Mouse (Mus musculus): ENCODE measurements around the gene Uhrf1bp1l. TPM values are rescaled to one million over a fixed set of nuclear protein-coding genes. Genes with fewer than 3 reads are reported as not detected.

Uhrf1bp1l gene
- polyA plus RNA-seq, 1 experiment, result 25.9 TPM

- H3K4me3 ChIP-seq (ENCODE audit: insufficient read depth, low read depth, low read length), result no peak overlapping the region
- TF ChIP-seq POLR2A (IDR thresholded peaks at IDR 0.05; ENCODE audit: low read depth, low read length) (no peak), CTCF (conservative IDR thresholded peaks at IDR 0.05; ENCODE audit: insufficient read depth, insufficient read length, low read depth, low read length) (no peak)
- H3K27ac ChIP-seq (ENCODE audit: insufficient read depth, low read depth, low read length), result no peak overlapping the region
- no peaks in the 10 kb centered on the region; the same call in 1 of the 2 replicates for H3K27me3 ChIP-seq (replicated peaks; ENCODE audit: control insufficient read depth, insufficient read depth, low read length)
- no peak for DNase-seq
- 66% methylated on average over 4 of the region's 4 CpGs for WGBS
- no peaks in the 10 kb centered on the region for H3K4me1 ChIP-seq (ENCODE audit: control insufficient read depth, insufficient read depth, low read length)
- H3K36me3 ChIP-seq (ENCODE audit: control insufficient read depth, insufficient read depth, low read length), result no peaks in the 10 kb centered on the region
Measured at GRCm38 (mm10) chr10:89868211-89868610, 123.4 kb downstream of the Uhrf1bp1l start.

DNA sequence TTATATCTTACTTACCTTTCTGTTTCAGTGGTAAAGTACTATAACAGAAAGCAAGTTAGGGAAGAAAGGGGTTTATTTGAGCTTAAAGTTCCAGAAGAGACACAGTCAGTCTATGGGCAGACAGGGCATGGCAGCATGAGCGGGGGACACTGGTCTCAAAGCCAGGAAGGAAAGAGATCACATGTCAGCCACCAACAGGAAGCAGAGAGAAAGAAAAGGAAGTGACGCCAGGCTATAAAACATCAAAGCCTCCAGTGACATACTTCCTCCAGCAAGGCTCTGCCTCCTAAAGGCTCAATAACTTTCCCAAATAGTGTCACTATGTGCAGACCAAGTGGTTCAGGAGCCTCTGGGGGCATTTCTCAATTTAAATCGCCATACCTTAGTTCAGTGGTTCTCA lies 124.0 kb downstream of the Uhrf1bp1l start:
- Histone ChIP-seq H3K4me1 (ENCODE audit: control insufficient read depth, insufficient read depth, low read length) (no peaks in the 10 kb centered on the region), H3K36me3 (ENCODE audit: control insufficient read depth, insufficient read depth, low read length) (no peaks in the 10 kb centered on the region), H3K27me3 (replicated peaks; ENCODE audit: control insufficient read depth, insufficient read depth, low read length) (no peaks in the 10 kb centered on the region; the same call in 1 of the 2 replicates), H3K27ac (ENCODE audit: insufficient read depth, low read depth, low read length) (no peak overlapping the region), H3K4me3 (ENCODE audit: insufficient read depth, low read depth, low read length) (no peak overlapping the region)
- WGBS, result 70% methylated on average over 3 of the region's 3 CpGs
- DNase-seq, result no peak
- no peak for TF ChIP-seq CTCF (conservative IDR thresholded peaks at IDR 0.05; ENCODE audit: insufficient read depth, insufficient read length, low read depth, low read length)

Other genes with a start within 250 kb of the Uhrf1bp1l start
- gene Nr1h4, start 211.4 kb upstream of the Uhrf1bp1l start, polyA plus RNA-seq (2012; rRNA removed), result 49.6 and 59.2 TPM in 2 replicates
- 0.01 and 0.08 TPM in 2 replicates for gene Slc17a8, start 123.7 kb upstream of the Uhrf1bp1l start, polyA plus RNA-seq (2012; rRNA removed)
- gene Scyl2, start 58.7 kb upstream of the Uhrf1bp1l start, polyA plus RNA-seq (2012; rRNA removed), result 20.9 and 21.3 TPM in 2 replicates
- 1.7 and 3.0 TPM in 2 replicates for gene Actr6, start 12.7 kb upstream of the Uhrf1bp1l start, polyA plus RNA-seq (2012; rRNA removed)
- gene Anks1b, start 128.5 kb downstream of the Uhrf1bp1l start, polyA plus RNA-seq (2012; rRNA removed), result 0.69 and 1.3 TPM in 2 replicates

Measured in kidney, adult 2 months (tissue).